Mouse (Mus musculus) hindbrain, embryonic 10.5 days (tissue): Measurements from ENCODE around the gene Cdcp2. TPM values are rescaled to one million over a fixed set of nuclear protein-coding genes. Genes with fewer than 3 reads are reported as not detected.

Experiments
- DNase-seq: peaks from one replicate; pipeline ENCODE4 v3.0.0-alpha.2; 2017; ENCODE audit warnings: low spot score
- H3K27ac ChIP-seq: fragments of 300-500 bp; sonication (generic); 2 replicates; pipeline ENCODE4 v1.5.1; 2016; ENCODE audit warnings: mild to moderate bottlenecking, moderate library complexity
- H3K27me3 ChIP-seq: fragments of 300-500 bp; sonication (generic); 2 replicates; pipeline ENCODE4 v1.6.1; 2016; ENCODE audit warnings: mild to moderate bottlenecking; ENCODE audit not compliant: poor library complexity, insufficient read depth, severe bottlenecking
- H3K36me3 ChIP-seq: fragments of 300-500 bp; sonication (generic); 2 replicates; pipeline ENCODE4 v1.6.1; 2016; ENCODE audit warnings: mild to moderate bottlenecking, moderate library complexity
- H3K4me1 ChIP-seq: fragments of 300-500 bp; sonication (generic); replicated peaks from 2 replicates; pipeline ENCODE4 v1.6.1; 2016; ENCODE audit warnings: mild to moderate bottlenecking
- H3K4me3 ChIP-seq: fragments of 300-500 bp; sonication (generic); 2 replicates; pipeline ENCODE4 v1.5.1; 2016; ENCODE audit warnings: mild to moderate bottlenecking, moderate library complexity
- H3K9me3 ChIP-seq: fragments of 300-500 bp; sonication (generic); 2 replicates; pipeline ENCODE4 v1.6.1; 2016; ENCODE audit warnings: mild to moderate bottlenecking, moderate library complexity
- WGBS: fragments of 180-500 bp; shearing (Covaris S2); methylation state at CpG from one replicate; pipeline ENCODE4 v1.1.7; 2016; 5-methylcytosine and 5-hydroxymethylcytosine counted together
- polyA plus RNA-seq: library from polyadenylated mRNA; unstranded; fragments of >200 nt; fragmentation: Nextera tagmentation; extraction: Ambion mirVana; gene quantifications from 2 replicates; pipeline ENCODE4 v1.2.1, GENCODE M21; 2016

The Cdcp2 gene
- polyA plus RNA-seq, 1 experiment from 2014 or later = 0.30 TPM

GRCm38 (mm10) chr4:107150991-107151390 is 54.3 kb downstream of the Cdcp2 start:
- Histone ChIP-seq H3K27me3 (no peaks in the 10 kb centered on the region), H3K4me3 (no peak overlapping the region), H3K4me1 (no peaks in the 10 kb centered on the region), H3K9me3 (no peaks in the 10 kb centered on the region), H3K27ac (no peak overlapping the region), H3K36me3 (peaks cover 62% of the 10 kb centered on the region)
- no peak for DNase-seq
- 91% methylated on average over 6 of the region's 6 CpGs for WGBS

- H3K9me3 ChIP-seq = no peaks in the 10 kb centered on the region
- no peak for DNase-seq
- peaks cover 58% of the 10 kb centered on the region for H3K36me3 ChIP-seq
- no peak overlapping the region for H3K27ac ChIP-seq
- H3K4me1 ChIP-seq = no peaks in the 10 kb centered on the region
- H3K4me3 ChIP-seq = no peak overlapping the region
- WGBS = 92% methylated on average over 8 of the region's 8 CpGs
- no peaks in the 10 kb centered on the region for H3K27me3 ChIP-seq
Observed at GRCm38 (mm10) chr4:107152571-107152970, 55.9 kb downstream of the Cdcp2 start.

GRCm38 (mm10) chr4:107156983-107157401 is 60.3 kb downstream of the Cdcp2 start:
- Histone ChIP-seq H3K4me1 (no peaks in the 10 kb centered on the region), H3K9me3 (no peaks in the 10 kb centered on the region), H3K27ac (no peak overlapping the region), H3K27me3 (no peaks in the 10 kb centered on the region), H3K36me3 (peaks cover 86% of the 10 kb centered on the region), H3K4me3 (no peak overlapping the region)
- WGBS = 76% methylated on average over 4 of the region's 4 CpGs
- no peak for DNase-seq

- peaks cover 1% of the 10 kb centered on the region for H3K4me1 ChIP-seq
- WGBS = 89% methylated on average over 11 of the region's 11 CpGs
Observed at GRCm38 (mm10) chr4:107159166-107159773, 62.6 kb downstream of the Cdcp2 start.

GRCm38 (mm10) chr4:107160181-107160580 is 63.5 kb downstream of the Cdcp2 start:
- no peaks in the 10 kb centered on the region for H3K27me3 ChIP-seq
- no peaks in the 10 kb centered on the region for H3K9me3 ChIP-seq
- H3K36me3 ChIP-seq = peaks cover 68% of the 10 kb centered on the region
- H3K4me1 ChIP-seq = peaks cover 6% of the 10 kb centered on the region
- 93% methylated on average over 8 of the region's 8 CpGs for WGBS
- H3K4me3 ChIP-seq = no peak overlapping the region
- H3K27ac ChIP-seq = no peak overlapping the region
- DNase-seq = no peak

More at GRCm38 (mm10) chr4:107159166-107159773, 62.6 kb downstream of the Cdcp2 start:
- Histone ChIP-seq H3K4me3 (no peak overlapping the region), H3K36me3 (peaks cover 70% of the 10 kb centered on the region), H3K9me3 (no peaks in the 10 kb centered on the region), H3K27me3 (no peaks in the 10 kb centered on the region), H3K27ac (no peak overlapping the region)
- DNase-seq = no peak

Other genes starting within 250 kb of the Cdcp2 start
- gene Ssbp3, start 186.2 kb upstream of the Cdcp2 start, polyA plus RNA-seq = 140 and 180 TPM in 2 replicates
- gene Mrpl37, start 30.0 kb upstream of the Cdcp2 start, polyA plus RNA-seq = 116 and 121 TPM in 2 replicates
- 7.6 and 8.9 TPM in 2 replicates for gene Cyb5rl, start 29.9 kb upstream of the Cdcp2 start, polyA plus RNA-seq
- gene Tmem59, start 81.5 kb downstream of the Cdcp2 start, polyA plus RNA-seq = 289 and 340 TPM in 2 replicates
- 23.1 and 30.2 TPM in 2 replicates for gene Tceanc2, start 82.2 kb downstream of the Cdcp2 start, polyA plus RNA-seq
- gene Ldlrad1, start 112.3 kb downstream of the Cdcp2 start, polyA plus RNA-seq = not detected in 2 replicates
- gene Lrrc42, start 156.6 kb downstream of the Cdcp2 start, polyA plus RNA-seq = 76.5 and 83.5 TPM in 2 replicates
- gene Hspb11, start 156.7 kb downstream of the Cdcp2 start, polyA plus RNA-seq = 24.5 and 36.3 TPM in 2 replicates
- not detected in 2 replicates for gene Dio1, start 210.3 kb downstream of the Cdcp2 start, polyA plus RNA-seq
- gene Yipf1, start 217.5 kb downstream of the Cdcp2 start, polyA plus RNA-seq = 42.0 and 48.2 TPM in 2 replicates